Mouse (Mus musculus) embryonic stem cell, embryonic (primary cell): Measurements from ENCODE around the gene Atp2b2.

Source experiments
- CTCF ChIA-PET, 4 experiments: fragments of 300-600 bp in 2 of 4; fragments of 350-600 bp in 2 of 4; sonication (Branson Sonifier 250); formaldehyde crosslinking; loops; one replicate each; lab custom pipeline; 2022; ENCODE audit warnings: inconsistent platforms in 2 of 4; lab: Charles Lee
- POLR2A ChIA-PET, 4 experiments: fragments of 300-600 bp in 2 of 4; fragments of 350-600 bp in 2 of 4; sonication (Branson Sonifier 250); formaldehyde crosslinking; loops; one replicate each; lab custom pipeline; 2022; ENCODE audit warnings: antibody characterized with exemption in 4 of 4, inconsistent platforms in 1 of 4; lab: Charles Lee

The Atp2b2 gene

GRCm38 (mm10) chr6:113970900-113971299, 71.5 kb downstream of the Atp2b2 start:
- CTCF ChIA-PET = interaction anchor here in 1 of 4 experiments (0.6 kb wide), 1 partner anchor 1744 kb away, joined by 9 read pairs; no protein-coding TSS in a partner anchor
- POLR2A ChIA-PET = interaction anchor here in 1 of 4 experiments (1.2 kb wide), 1 partner anchor 171 kb away, joined by 4 read pairs; no protein-coding TSS in a partner anchor

GRCm38 (mm10) chr6:113970464-113970863, 71.9 kb downstream of the Atp2b2 start:
- ChIA-PET CTCF (interaction anchor here in 1 of 4 experiments (0.6 kb wide), 1 partner anchor 1744 kb away, joined by 9 read pairs; no protein-coding TSS in a partner anchor), POLR2A (interaction anchor here in 1 of 4 experiments (1.2 kb wide), 1 partner anchor 170 kb away, joined by 4 read pairs; no protein-coding TSS in a partner anchor)

GRCm38 (mm10) chr6:113969751-113970150, 72.7 kb downstream of the Atp2b2 start:
- POLR2A ChIA-PET = no interaction called here
- CTCF ChIA-PET = no interaction called here

GRCm38 (mm10) chr6:113962811-113963210, 79.6 kb downstream of the Atp2b2 start:
- ChIA-PET CTCF (interaction anchor here in 3 of 4 experiments (0.7 to 1.8 kb wide), 3 partner anchors 140 to 397 kb away, joined by 3 to 4 read pairs (median 3); no protein-coding TSS in a partner anchor), POLR2A (no interaction called here)

GRCm38 (mm10) chr6:113961658-113962057, 80.8 kb downstream of the Atp2b2 start:
- CTCF ChIA-PET = no interaction called here
- POLR2A ChIA-PET = no interaction called here

GRCm38 (mm10) chr6:113959336-113959735, 83.1 kb downstream of the Atp2b2 start:
- POLR2A ChIA-PET = no interaction called here
- CTCF ChIA-PET = interaction anchor here in 2 of 4 experiments (0.8 to 1.4 kb wide), 2 partner anchors 137 to 198 kb away, joined by 3 read pairs; no protein-coding TSS in a partner anchor

GRCm38 (mm10) chr6:113958714-113959113, 83.7 kb downstream of the Atp2b2 start:
- CTCF ChIA-PET = interaction anchor here in 2 of 4 experiments (0.8 to 1.4 kb wide), 2 partner anchors 136 to 197 kb away, joined by 3 read pairs; no protein-coding TSS in a partner anchor
- POLR2A ChIA-PET = no interaction called here

GRCm38 (mm10) chr6:113958003-113958402, 84.4 kb downstream of the Atp2b2 start:
- ChIA-PET POLR2A (no interaction called here), CTCF (no interaction called here)

GRCm38 (mm10) chr6:113957232-113957940, 85.0 kb downstream of the Atp2b2 start:
- CTCF ChIA-PET = interaction anchor here in 2 of 4 experiments (0.9 to 1.3 kb wide), 2 partner anchors 114 to 135 kb away, joined by 3 read pairs; no protein-coding TSS in a partner anchor
- POLR2A ChIA-PET = no interaction called here

GRCm38 (mm10) chr6:113947515-113947914, 94.9 kb downstream of the Atp2b2 start:
- ChIA-PET CTCF (interaction anchor here in 2 of 4 experiments (0.6 to 1.0 kb wide), 2 partner anchors 62 to 310 kb away, joined by 3 to 4 read pairs; partner anchors contain the start of gene Irak2 (in 1 of the 2)), POLR2A (interaction anchor here in 1 of 4 experiments (0.6 kb wide), 2 partner anchors 168 to 322 kb away, joined by 3 to 4 read pairs; no protein-coding TSS in a partner anchor)

- CTCF ChIA-PET = no interaction called here
- POLR2A ChIA-PET = no interaction called here
Observed at GRCm38 (mm10) chr6:113942355-113942754, 100.1 kb downstream of the Atp2b2 start.

- ChIA-PET POLR2A (no interaction called here), CTCF (no interaction called here)
Observed at GRCm38 (mm10) chr6:113941324-113941723, 101.1 kb downstream of the Atp2b2 start.

GRCm38 (mm10) chr6:113939442-113939841, 103.0 kb downstream of the Atp2b2 start:
- POLR2A ChIA-PET = no interaction called here
- CTCF ChIA-PET = interaction anchor here in 1 of 4 experiments (1.4 kb wide), 1 partner anchor 51 kb away, joined by 4 read pairs; no protein-coding TSS in a partner anchor

- ChIA-PET CTCF (interaction anchor here in 1 of 4 experiments (0.5 kb wide), 1 partner anchor 247 kb away, joined by 3 read pairs; no protein-coding TSS in a partner anchor), POLR2A (no interaction called here)
Observed at GRCm38 (mm10) chr6:113936811-113937508, 105.5 kb downstream of the Atp2b2 start.

- CTCF ChIA-PET = interaction anchor here in 1 of 4 experiments (0.5 kb wide), 1 partner anchor 246 kb away, joined by 3 read pairs; no protein-coding TSS in a partner anchor
- POLR2A ChIA-PET = no interaction called here
Observed at GRCm38 (mm10) chr6:113936111-113936510, 106.3 kb downstream of the Atp2b2 start.

- ChIA-PET CTCF (interaction anchor here in 1 of 4 experiments (1.1 kb wide), 1 partner anchor 55 kb away, joined by 3 read pairs; no protein-coding TSS in a partner anchor), POLR2A (interaction anchor here in 1 of 4 experiments (0.9 kb wide), 1 partner anchor 228 kb away, joined by 3 read pairs; no protein-coding TSS in a partner anchor)
Observed at GRCm38 (mm10) chr6:113934692-113935091, 107.7 kb downstream of the Atp2b2 start.

GRCm38 (mm10) chr6:113933261-113934151, 108.9 kb downstream of the Atp2b2 start:
- POLR2A ChIA-PET = interaction anchor here in 2 of 4 experiments (0.8 to 0.9 kb wide), 2 partner anchors 179 to 229 kb away, joined by 3 read pairs; no protein-coding TSS in a partner anchor
- CTCF ChIA-PET = interaction anchor here in 1 of 4 experiments (0.8 kb wide), 1 partner anchor 54 kb away, joined by 9 read pairs; no protein-coding TSS in a partner anchor
